Mouse (Mus musculus) cortical plate, adult 2 months (tissue): ENCODE measurements around the gene Olfr818. TPM values are rescaled to one million over a fixed set of nuclear protein-coding genes. Genes with fewer than 3 reads are reported as not detected.
"Not testable (repeated sequence)": the region's sequence is repeated elsewhere in the genome, so short reads cannot be mapped to it uniquely, and the experiment has no call there.

Source experiments
- H3K27ac ChIP-seq: fragments of 200-500 bp; 2 replicates; pipeline ENCODE4 v1.5.1; 2012; ENCODE audit warnings: low read length, control low read depth, inconsistent platforms; ENCODE audit not compliant: insufficient read depth
- H3K4me1 ChIP-seq: fragments of 200-500 bp; 2 replicates; pipeline ENCODE4 v1.6.1; 2011; ENCODE audit warnings: low read length; ENCODE audit not compliant: control insufficient read depth, insufficient read depth
- H3K4me3 ChIP-seq: fragments of 200-500 bp; 2 replicates; pipeline ENCODE4 v1.5.1; 2011; ENCODE audit warnings: mild to moderate bottlenecking, low read length, control low read depth; ENCODE audit not compliant: insufficient read depth
- CTCF ChIP-seq: fragments of 200-500 bp; IDR thresholded peaks from 2 replicates; pipeline ENCODE4 v1.5.1; 2011; ENCODE audit warnings: mild to moderate bottlenecking, control low read depth, low read length; ENCODE audit not compliant: insufficient read depth; ENCODE audit errors: extremely low read depth
- POLR2A ChIP-seq: fragments of 200-500 bp; IDR thresholded peaks from 2 replicates; pipeline ENCODE4 v1.6.1; 2011; ENCODE audit warnings: mild to moderate bottlenecking, low read length, control low read depth; ENCODE audit not compliant: insufficient read depth; ENCODE audit errors: extremely low read depth
- polyA plus RNA-seq: library from polyadenylated mRNA; depleted of rRNA; stranded (reverse); fragments of >200 nt; gene quantifications from 2 replicates; pipeline ENCODE4 v1.2.3, GENCODE M21; 2012; rRNA removed

Gene Olfr818
- not detected in 2 replicates for polyA plus RNA-seq

GRCm38 (mm10) chr10:129949000-129949399, at the start of gene Olfr818:
Olfr818 (minus strand) TSS chr10:129949100.
- no peak within 1 kb of the TSS for H3K4me3 ChIP-seq
- no peak within 1 kb of the TSS for H3K27ac ChIP-seq
- no peaks in the 10 kb centered on the region for H3K4me1 ChIP-seq
- TF ChIP-seq CTCF (no peak), POLR2A (no peak)

GRCm38 (mm10) chr10:129984962-129985361, 36.1 kb upstream of the Olfr818 start, which contains the start of gene Gm10310:
Gm10310 (minus strand) TSS chr10:129985062.
- H3K4me3 ChIP-seq, H3K4me1 ChIP-seq, H3K27ac ChIP-seq: not testable (repeated sequence)

- not testable (repeated sequence) for H3K27ac ChIP-seq, H3K4me1 ChIP-seq, H3K4me3 ChIP-seq
Measured at GRCm38 (mm10) chr10:129981867-129982266, 33.0 kb upstream of the Olfr818 start.

- not testable (repeated sequence) for H3K27ac ChIP-seq
Measured at GRCm38 (mm10) chr10:129976040-129976439, 27.1 kb upstream of the Olfr818 start, which contains the start of gene Olfr247. Olfr247 (minus strand) TSS chr10:129976140.

GRCm38 (mm10) chr10:129972994-129973393, 24.1 kb upstream of the Olfr818 start:
- not testable (repeated sequence) for H3K4me3 ChIP-seq, H3K27ac ChIP-seq, H3K4me1 ChIP-seq

More at GRCm38 (mm10) chr10:129976040-129976439, 27.1 kb upstream of the Olfr818 start, which contains the start of gene Olfr247:
- not testable (repeated sequence) for H3K4me3 ChIP-seq, H3K4me1 ChIP-seq

GRCm38 (mm10) chr10:129967166-129967565, 18.3 kb upstream of the Olfr818 start, which contains the start of gene Olfr819:
Olfr819 (minus strand) TSS chr10:129967266.
- not testable (repeated sequence) for H3K4me3 ChIP-seq, H3K27ac ChIP-seq, H3K4me1 ChIP-seq

GRCm38 (mm10) chr10:129966232-129966631, 17.3 kb upstream of the Olfr818 start:
- not testable (repeated sequence) for H3K4me1 ChIP-seq, H3K27ac ChIP-seq, H3K4me3 ChIP-seq

- TF ChIP-seq POLR2A = no peak
- TF ChIP-seq CTCF = no peak
- Histone ChIP-seq H3K27ac (no peak within 1 kb of the TSS), H3K4me1 (no peaks in the 10 kb centered on the region), H3K4me3 (no peak within 1 kb of the TSS)
Measured at GRCm38 (mm10) chr10:129915497-129915896, 33.4 kb downstream of the Olfr818 start, which contains the start of gene Olfr816. Olfr816 (minus strand) TSS chr10:129915597.

- not testable (repeated sequence) for H3K4me1 ChIP-seq, H3K4me3 ChIP-seq, H3K27ac ChIP-seq
Measured at GRCm38 (mm10) chr10:129905767-129906166, 43.1 kb downstream of the Olfr818 start, which contains the start of gene Olfr815. Olfr815 (minus strand) TSS chr10:129905867.

Other genes with a start within 250 kb of the Olfr818 start
- gene Olfr804, start 245.9 kb downstream of the Olfr818 start, polyA plus RNA-seq = not detected in 2 replicates
- gene Olfr805, start 219.7 kb downstream of the Olfr818 start, polyA plus RNA-seq = not detected in 2 replicates
- gene Olfr806, start 207.2 kb downstream of the Olfr818 start, polyA plus RNA-seq = not detected in 2 replicates
- not detected in 2 replicates for gene Olfr807, start 191.3 kb downstream of the Olfr818 start, polyA plus RNA-seq
- not detected in 2 replicates for gene Olfr808, start 183.6 kb downstream of the Olfr818 start, polyA plus RNA-seq
- not detected in 2 replicates for gene Olfr809, start 174.5 kb downstream of the Olfr818 start, polyA plus RNA-seq
- gene Olfr810, start 154.2 kb downstream of the Olfr818 start, polyA plus RNA-seq = not detected in 2 replicates
- gene Olfr811, start 144.7 kb downstream of the Olfr818 start, polyA plus RNA-seq = not detected in 2 replicates
- not detected in 2 replicates for gene Olfr812, start 103.0 kb downstream of the Olfr818 start, polyA plus RNA-seq
- gene Olfr813, start 93.7 kb downstream of the Olfr818 start, polyA plus RNA-seq = not detected in 2 replicates
- not detected in 2 replicates for gene Olfr814, start 69.2 kb downstream of the Olfr818 start, polyA plus RNA-seq
- gene Olfr815, start 43.2 kb downstream of the Olfr818 start, polyA plus RNA-seq = not detected in 2 replicates
- not detected in 2 replicates for gene Olfr816, start 33.5 kb downstream of the Olfr818 start, polyA plus RNA-seq
- not detected in 2 replicates for gene Olfr819, start 18.2 kb upstream of the Olfr818 start, polyA plus RNA-seq
- not detected in 2 replicates for gene Olfr247, start 27.0 kb upstream of the Olfr818 start, polyA plus RNA-seq
- gene Gm10310, start 36.0 kb upstream of the Olfr818 start, polyA plus RNA-seq = not detected in 2 replicates
- not detected in 2 replicates for gene Olfr820, start 63.5 kb upstream of the Olfr818 start, polyA plus RNA-seq
- gene Olfr821, start 81.2 kb upstream of the Olfr818 start, polyA plus RNA-seq = not detected in 2 replicates
- gene Olfr822, start 122.1 kb upstream of the Olfr818 start, polyA plus RNA-seq = not detected in 2 replicates
- gene Olfr823, start 166.3 kb upstream of the Olfr818 start, polyA plus RNA-seq = not detected in 2 replicates
- not detected in 2 replicates for gene Olfr824, start 180.9 kb upstream of the Olfr818 start, polyA plus RNA-seq
- gene Olfr825, start 217.7 kb upstream of the Olfr818 start, polyA plus RNA-seq = not detected in 2 replicates
- gene Olfr826, start 235.1 kb upstream of the Olfr818 start, polyA plus RNA-seq = not detected in 2 replicates